Mouse (Mus musculus) stomach, postnatal 0 days (tissue): ENCODE data around the gene St3gal5. TPM values are rescaled to one million over a fixed set of nuclear protein-coding genes. Genes with fewer than 3 reads are reported as not detected.
A peak's percentile ranks its signal among the peaks of the same experiment; 100 is the strongest.

Source experiments
- ATAC-seq: fragments of 200-750 bp; cut with Nextera tagmentation; 2 replicates; pipeline ENCODE4 v1.8.0; 2017; ENCODE audit not compliant: low FRiP score, low TSS enrichment
- DNase-seq: peaks from one replicate; pipeline ENCODE4 v3.0.0-alpha.2; 2016; ENCODE audit warnings: low spot score
- H3K27ac ChIP-seq: fragments of 300-500 bp; sonication (generic); replicated peaks from 2 replicates; pipeline ENCODE4 v1.5.1; 2014; ENCODE audit warnings: mild to moderate bottlenecking, control low read depth
- H3K27me3 ChIP-seq: fragments of 300-500 bp; sonication (generic); 2 replicates; pipeline ENCODE4 v1.6.1; 2014; ENCODE audit warnings: low read length; ENCODE audit not compliant: control insufficient read depth, insufficient read depth
- H3K36me3 ChIP-seq: fragments of 300-500 bp; sonication (generic); 2 replicates; pipeline ENCODE4 v1.6.1; 2014; ENCODE audit warnings: low read length, mixed read lengths; ENCODE audit not compliant: control insufficient read depth, insufficient read depth
- H3K4me1 ChIP-seq: fragments of 300-500 bp; sonication (generic); replicated peaks from 2 replicates; pipeline ENCODE4 v1.6.1; 2014; ENCODE audit warnings: antibody characterized with exemption; ENCODE audit not compliant: control insufficient read depth, insufficient read depth
- H3K4me2 ChIP-seq: fragments of 300-500 bp; sonication (generic); replicated peaks from 2 replicates; pipeline ENCODE4 v1.6.1; 2014; ENCODE audit warnings: low read depth, mild to moderate bottlenecking, control low read depth, moderate library complexity
- H3K4me3 ChIP-seq: fragments of 300-500 bp; sonication (generic); 2 replicates; pipeline ENCODE4 v1.5.1; 2014; ENCODE audit warnings: low read depth, low read length, control low read depth
- H3K9ac ChIP-seq: fragments of 300-500 bp; sonication (generic); 2 replicates; pipeline ENCODE4 v1.6.1; 2014; ENCODE audit warnings: mild to moderate bottlenecking, low read length, control low read depth, mixed read lengths
- H3K9me3 ChIP-seq: fragments of 300-500 bp; sonication (generic); 2 replicates; pipeline ENCODE4 v1.6.1; 2016; ENCODE audit warnings: low read length; ENCODE audit not compliant: control insufficient read depth
- CTCF ChIP-seq: IDR thresholded peaks from 2 replicates; pipeline ENCODE4 v1.5.1; 2016; ENCODE audit warnings: antibody characterized with exemption, low read depth, mild to moderate bottlenecking, moderate library complexity
- EP300 ChIP-seq: optimal IDR thresholded peaks from 2 replicates; pipeline ENCODE3; 2016; ENCODE audit warnings: antibody characterized with exemption
- WGBS: fragments of 180-500 bp; shearing (Covaris S2); extraction: QIAGEN DNeasy Blood & Tissue Kit; methylation state at CpG from one replicate; pipeline ENCODE4 v1.1.7; 2014; 5-methylcytosine and 5-hydroxymethylcytosine counted together
- polyA plus RNA-seq: library from polyadenylated mRNA; unstranded; fragments of >200 nt; fragmentation: Nextera tagmentation; extraction: Ambion mirVana; gene quantifications from 2 replicates; pipeline ENCODE4 v1.2.1, GENCODE M21; 2015

Gene St3gal5
- polyA plus RNA-seq, 1 experiment from 2014 or later: 14.2 TPM

DNA sequence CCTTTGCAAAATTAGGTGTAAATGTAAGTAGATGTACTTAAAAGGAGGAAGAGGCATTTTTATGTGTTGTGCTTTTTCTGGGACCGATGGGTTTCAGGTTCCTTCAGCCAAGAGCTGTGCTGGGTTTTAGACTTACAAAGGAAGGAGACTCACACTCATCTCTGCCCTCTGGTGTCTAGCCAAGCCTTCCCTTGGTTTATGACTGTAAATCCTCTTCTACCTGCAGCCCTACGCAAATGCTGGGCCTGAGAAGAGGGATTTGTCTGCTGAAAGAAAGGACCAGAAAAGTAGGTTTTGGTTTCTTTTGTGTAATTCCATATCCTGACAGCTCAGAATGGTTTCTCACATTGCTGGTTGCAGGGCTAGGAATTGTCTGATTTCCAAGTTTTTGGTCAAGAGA is 1.3 kb downstream of the St3gal5 start:
- H3K9ac ChIP-seq: no peak overlapping the region
- H3K4me3 ChIP-seq: no peak overlapping the region; the same call in 1 of the 2 replicates
- TF ChIP-seq CTCF (peak; percentile 43), EP300 (no peak)
- no peaks in the 10 kb centered on the region for H3K36me3 ChIP-seq
- H3K27ac ChIP-seq: no peak overlapping the region
- peak overlapping the region; percentile 98; the same call in 1 of the 2 replicates for H3K4me2 ChIP-seq
- 0 out of 2 replicates have a peak, but pooled peaks cover 2% of the 10 kb centered on the region for H3K4me1 ChIP-seq
- 39% methylated on average over 2 of the region's 2 CpGs for WGBS
- DNase-seq: no peak
- no peaks in the 10 kb centered on the region for H3K9me3 ChIP-seq
- no peaks in the 10 kb centered on the region for H3K27me3 ChIP-seq
- no peak for ATAC-seq

DNA sequence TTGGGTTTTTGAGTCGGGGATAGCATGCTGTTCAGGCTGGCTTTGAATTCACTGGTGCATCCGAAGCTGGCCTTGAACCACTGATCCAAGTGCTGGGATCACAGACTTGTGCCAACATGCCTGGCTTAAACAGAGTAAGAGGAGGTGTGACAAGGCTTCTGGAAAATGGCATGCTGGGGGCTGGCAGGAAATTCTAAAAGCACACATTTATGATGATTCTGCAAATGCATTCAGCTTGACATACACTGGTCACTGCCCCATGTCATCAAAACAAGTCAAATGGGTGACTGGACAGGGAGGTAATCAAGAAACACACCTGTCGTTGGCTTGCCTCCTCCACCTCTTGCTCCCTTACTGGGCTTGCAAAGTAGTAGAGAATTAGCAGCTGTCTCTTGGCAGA is 1.9 kb downstream of the St3gal5 start:
- no peak overlapping the region for H3K27ac ChIP-seq
- TF ChIP-seq EP300: no peak
- TF ChIP-seq CTCF: no peak
- H3K27me3 ChIP-seq: no peaks in the 10 kb centered on the region
- 75% methylated on average over 3 of the region's 3 CpGs for WGBS
- H3K9ac ChIP-seq: no peak overlapping the region
- no peak overlapping the region for H3K4me2 ChIP-seq
- no peaks in the 10 kb centered on the region for H3K9me3 ChIP-seq
- no peak overlapping the region for H3K4me3 ChIP-seq
- H3K4me1 ChIP-seq: 0 out of 2 replicates have a peak, but pooled peaks cover 2% of the 10 kb centered on the region
- H3K36me3 ChIP-seq: no peaks in the 10 kb centered on the region
- ATAC-seq: no peak
- DNase-seq: no peak

DNA sequence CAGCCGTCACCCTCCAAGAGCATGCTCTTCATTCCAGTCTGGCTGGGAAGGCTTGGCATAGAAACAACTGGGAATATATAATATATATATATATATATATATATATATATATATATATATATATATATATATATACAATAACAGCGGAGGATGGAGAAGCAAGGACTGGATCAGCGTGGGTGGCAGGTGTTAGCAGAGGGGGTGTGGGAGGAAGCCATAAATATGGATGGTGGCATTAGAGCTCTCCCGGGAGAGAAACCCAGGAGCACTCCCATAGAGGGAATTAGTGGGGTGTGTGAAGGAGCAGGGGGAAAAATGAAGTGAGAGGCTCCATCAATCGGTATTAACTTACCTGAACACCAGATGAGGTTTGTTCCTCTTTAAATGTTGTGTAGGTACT is 2.8 kb downstream of the St3gal5 start:
- Histone ChIP-seq H3K9me3 (no peaks in the 10 kb centered on the region), H3K4me2 (no peak overlapping the region), H3K4me3 (no peak overlapping the region), H3K4me1 (0 out of 2 replicates have a peak, but pooled peaks cover 2% of the 10 kb centered on the region), H3K36me3 (no peaks in the 10 kb centered on the region), H3K27ac (no peak overlapping the region), H3K9ac (no peak overlapping the region), H3K27me3 (no peaks in the 10 kb centered on the region)
- ATAC-seq (no peak), DNase-seq (no peak)
- WGBS: 41% methylated on average over 5 of the region's 5 CpGs
- TF ChIP-seq EP300 (no peak), CTCF (no peak)

DNA sequence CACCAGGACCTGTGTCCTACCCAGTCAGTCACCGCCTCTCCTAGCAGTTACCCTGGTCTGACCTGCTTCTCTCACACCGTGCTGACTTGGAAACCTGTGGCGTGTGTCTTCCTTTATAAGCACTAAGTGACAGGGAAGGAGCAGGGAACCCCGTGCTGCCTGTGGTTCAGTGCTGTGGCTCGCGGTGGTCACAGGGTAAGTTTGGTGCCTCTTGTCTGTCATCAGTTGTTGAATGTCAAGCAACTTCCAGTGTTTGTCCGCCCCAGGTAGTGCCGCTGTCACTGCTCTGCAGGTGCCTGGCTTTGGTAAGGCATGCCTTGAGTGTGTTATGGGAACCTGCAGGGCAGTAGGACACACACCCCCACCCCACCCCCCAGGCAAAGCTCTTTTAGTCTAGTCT is 3.5 kb downstream of the St3gal5 start:
- H3K4me2 ChIP-seq: no peak overlapping the region; the same call in 1 of the 2 replicates
- WGBS: 54% methylated on average over 8 of the region's 8 CpGs
- no peak for TF ChIP-seq EP300
- TF ChIP-seq CTCF: no peak
- H3K27me3 ChIP-seq: no peaks in the 10 kb centered on the region
- H3K27ac ChIP-seq: peak overlapping the region; percentile 61
- ATAC-seq (no peak), DNase-seq (peak; percentile 42)
- H3K4me1 ChIP-seq: 0 out of 2 replicates have a peak, but pooled peaks cover 2% of the 10 kb centered on the region
- no peaks in the 10 kb centered on the region for H3K9me3 ChIP-seq
- H3K4me3 ChIP-seq: no peak overlapping the region
- H3K36me3 ChIP-seq: no peaks in the 10 kb centered on the region
- no peak overlapping the region for H3K9ac ChIP-seq

DNA sequence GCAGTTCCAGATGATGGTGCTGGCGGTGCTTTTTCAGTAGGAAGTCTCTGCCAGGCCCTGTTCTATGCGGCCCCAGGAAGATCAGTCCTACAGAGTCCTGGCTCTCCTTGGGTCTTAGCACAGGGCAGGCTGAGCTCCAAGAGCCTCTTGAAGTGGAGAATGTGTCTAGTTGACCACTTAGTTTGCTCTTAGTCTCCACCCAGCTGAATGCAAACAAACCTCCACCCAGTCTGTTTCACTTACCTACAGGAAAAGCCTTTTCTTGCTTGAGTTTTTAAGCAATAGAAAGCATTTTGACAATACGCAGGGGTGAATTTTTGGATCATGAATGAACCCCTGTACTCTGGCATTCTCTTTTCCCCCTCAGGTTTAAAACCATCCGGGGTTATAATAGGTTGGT is 4.0 kb downstream of the St3gal5 start:
- peak overlapping the region; percentile 61; the same call in 1 of the 2 replicates for H3K27ac ChIP-seq

DNA sequence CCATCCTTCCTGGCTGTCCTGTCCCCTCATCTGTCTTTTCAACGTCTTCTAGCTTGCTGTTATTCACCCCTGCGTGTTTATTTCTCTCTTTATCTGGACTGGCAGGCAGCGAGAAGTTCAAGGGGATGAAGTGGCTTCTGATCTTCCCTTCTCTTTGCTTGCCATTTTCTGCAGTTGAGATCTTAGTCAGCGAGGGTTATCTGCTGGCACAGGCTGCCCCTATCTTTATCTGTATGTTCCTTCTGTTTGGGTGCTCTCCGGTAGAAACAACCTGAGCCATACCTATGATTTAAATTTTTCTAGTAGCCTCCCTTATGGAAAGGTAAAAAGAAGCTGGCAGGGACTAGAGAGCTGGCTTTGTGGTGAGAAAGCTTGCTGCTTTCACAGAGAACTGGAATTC is 4.7 kb downstream of the St3gal5 start:
- 43% methylated on average over 5 of the region's 5 CpGs for WGBS
- ATAC-seq: no peak
- DNase-seq: no peak
- no peak overlapping the region for H3K4me2 ChIP-seq
- no peaks in the 10 kb centered on the region for H3K27me3 ChIP-seq
- H3K4me3 ChIP-seq: no peak overlapping the region
- TF ChIP-seq CTCF: no peak
- TF ChIP-seq EP300: no peak
- 0 out of 2 replicates have a peak, but pooled peaks cover 2% of the 10 kb centered on the region for H3K4me1 ChIP-seq
- no peaks in the 10 kb centered on the region for H3K9me3 ChIP-seq
- peak overlapping the region; percentile 53 for H3K27ac ChIP-seq
- no peak overlapping the region for H3K9ac ChIP-seq
- no peaks in the 10 kb centered on the region for H3K36me3 ChIP-seq

More for the DNA sequence above, 4.0 kb downstream of the St3gal5 start:
- no peaks in the 10 kb centered on the region for H3K9me3 ChIP-seq
- no peak for TF ChIP-seq EP300
- TF ChIP-seq CTCF: no peak
- H3K4me3 ChIP-seq: no peak overlapping the region
- WGBS: 42% methylated on average over 4 of the region's 4 CpGs
- peak; percentile 43; the same call in 1 of the 2 replicates for ATAC-seq
- H3K9ac ChIP-seq: no peak overlapping the region
- no peaks in the 10 kb centered on the region for H3K27me3 ChIP-seq
- no peaks in the 10 kb centered on the region for H3K36me3 ChIP-seq
- 0 out of 2 replicates have a peak, but pooled peaks cover 2% of the 10 kb centered on the region for H3K4me1 ChIP-seq
- DNase-seq: peak; percentile 34
- no peak overlapping the region; the same call in 1 of the 2 replicates for H3K4me2 ChIP-seq
